Mouse (Mus musculus): ENCODE results near the gene Clcn5.

Clcn5 gene

DNA sequence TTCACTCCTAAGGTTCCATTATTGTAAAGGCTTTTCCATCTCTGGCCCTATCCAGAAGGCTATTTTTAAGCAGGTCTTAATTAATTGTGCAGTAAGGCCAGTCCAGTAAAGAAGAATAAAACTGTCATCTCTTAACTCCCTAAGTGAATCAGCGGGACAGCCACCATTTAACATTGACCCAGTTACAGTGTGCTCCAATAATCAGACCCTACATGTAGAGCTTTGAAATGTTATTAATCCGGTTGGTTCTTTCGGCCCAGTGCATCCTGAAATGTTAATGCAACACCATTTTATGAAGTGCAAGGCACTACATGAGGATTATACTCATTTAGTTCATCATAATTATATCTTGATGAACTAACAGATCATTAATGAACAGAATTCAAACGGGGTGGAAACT lies 128.3 kb downstream of the Clcn5 start:
- DNase-seq (ENCODE audit: low read depth): no peak

DNA sequence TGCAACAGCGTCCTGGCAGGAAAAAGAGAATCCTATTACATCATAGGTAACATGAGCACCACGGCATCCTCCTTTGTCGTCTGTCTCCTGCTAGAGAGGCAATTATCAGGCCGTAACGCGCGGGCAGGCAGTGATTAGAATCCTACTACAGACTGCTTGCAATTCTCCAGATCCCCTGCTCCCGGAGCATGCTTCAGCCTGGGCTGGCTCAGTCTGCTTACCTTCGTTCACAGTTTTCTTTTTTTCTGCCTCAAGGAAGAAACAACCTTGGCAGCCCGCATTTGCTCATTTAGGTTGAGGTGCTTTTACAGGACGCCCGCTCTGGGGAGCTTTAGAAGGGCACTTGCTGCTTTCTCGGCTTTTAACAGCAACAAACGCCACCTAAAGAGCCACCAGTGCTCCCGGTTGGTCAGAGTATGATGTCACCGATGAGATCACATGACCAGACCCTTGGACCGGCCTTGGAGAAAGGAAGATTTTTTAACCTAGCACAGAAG lies 130.8 kb downstream of the Clcn5 start:
- peak; percentile 62 for DNase-seq (ENCODE audit: low read depth)

DNA sequence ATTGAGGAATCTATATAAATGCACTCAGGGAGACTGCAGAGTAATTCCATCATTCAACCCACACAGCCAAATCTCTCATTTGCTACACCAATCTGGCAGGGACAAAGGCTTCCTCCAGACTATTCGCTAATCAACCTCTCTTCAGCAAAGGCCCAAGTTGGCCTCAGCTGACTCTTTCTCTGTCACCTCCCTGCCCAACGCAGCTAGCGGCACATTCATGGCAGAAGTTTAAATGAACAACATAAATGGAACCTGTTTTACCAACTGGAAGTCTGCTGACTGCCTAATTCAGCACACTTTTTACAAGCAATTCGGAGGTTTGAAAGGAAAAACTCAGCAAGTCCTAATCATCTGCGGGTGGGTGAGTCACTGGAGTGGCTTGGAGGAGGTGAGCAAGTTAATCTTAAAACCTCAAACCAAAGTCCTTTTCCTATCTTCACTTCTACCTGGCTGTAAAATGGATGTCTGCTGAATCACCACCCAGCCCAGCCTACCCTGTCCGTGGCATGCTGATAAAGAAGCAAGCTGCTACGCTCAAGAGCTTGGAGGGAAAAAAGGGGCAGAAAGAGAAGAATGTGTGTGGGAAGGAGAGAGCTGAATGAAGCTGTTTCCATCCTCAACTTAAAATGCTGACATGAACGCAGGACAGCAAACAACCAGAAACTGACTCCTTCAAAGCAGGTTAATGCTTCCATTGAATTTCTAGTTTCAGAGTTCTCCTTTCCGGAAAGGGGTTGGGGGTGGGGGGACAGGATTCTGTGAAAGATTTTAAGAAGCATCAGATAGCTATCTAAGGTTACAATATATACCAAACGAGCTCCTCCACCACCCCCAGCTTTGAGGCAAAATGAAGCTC lies 131.5 kb downstream of the Clcn5 start:
- DNase-seq (ENCODE audit: low read depth): peak; percentile 22

DNA sequence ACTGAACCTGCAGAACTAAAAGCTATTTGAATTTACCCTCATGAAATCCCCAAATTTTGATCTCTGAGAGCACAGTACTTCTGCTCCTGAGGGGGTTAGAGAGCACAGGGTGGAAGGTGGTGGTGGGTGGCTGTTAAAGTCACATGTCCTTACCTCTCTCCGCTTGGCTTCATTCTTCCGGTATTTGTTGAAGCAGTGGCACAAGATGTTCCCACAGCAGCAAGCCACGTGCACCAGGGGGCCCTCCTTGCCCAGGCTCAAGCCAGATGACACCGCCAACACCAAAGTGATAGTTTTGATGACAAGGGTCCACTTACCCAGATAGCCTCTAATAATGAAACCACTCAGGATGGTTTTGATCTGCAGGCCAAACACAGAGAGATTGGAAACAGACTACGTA lies 149.0 kb downstream of the Clcn5 start:
- no peak for DNase-seq (ENCODE audit: low read depth)

DNA sequence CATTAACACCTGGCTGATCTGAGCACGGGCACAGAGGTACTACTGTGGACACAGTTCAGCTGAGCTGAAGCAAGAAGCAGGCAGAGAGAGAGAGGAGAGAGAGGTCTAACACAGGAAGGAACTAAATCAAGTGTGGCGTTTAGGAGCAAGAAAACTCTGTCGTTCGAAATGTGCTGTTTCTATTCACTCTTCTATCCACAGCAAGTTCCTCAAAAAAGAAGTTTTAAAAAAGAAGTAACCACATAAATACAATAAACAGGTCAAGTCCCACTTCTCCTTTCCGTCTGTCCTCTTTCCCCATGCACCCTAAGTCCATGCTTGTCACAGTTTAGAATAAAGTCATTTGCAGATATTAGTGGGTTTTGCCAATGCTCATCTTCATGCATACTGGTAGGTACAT lies 150.4 kb downstream of the Clcn5 start:
- no peak for DNase-seq (ENCODE audit: low read depth)

DNA sequence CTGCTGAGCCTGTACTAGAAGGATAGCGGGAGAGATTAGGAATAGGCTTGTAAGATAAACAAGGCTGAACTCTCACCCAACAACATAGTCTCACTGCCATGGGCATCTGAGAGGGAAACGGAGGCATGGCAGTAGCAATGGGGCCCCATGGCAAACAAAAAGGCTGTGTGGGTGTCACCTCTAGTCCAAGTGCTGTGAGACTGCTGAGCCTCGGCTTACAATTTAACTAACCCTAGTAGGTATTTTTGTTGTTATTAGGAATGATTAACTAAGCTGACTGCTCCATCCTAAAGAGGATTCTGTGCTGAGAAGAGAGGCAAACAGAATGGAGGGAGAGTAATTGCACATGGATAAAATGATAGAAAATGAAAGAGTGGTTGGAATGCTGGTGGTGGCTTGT lies 161.2 kb downstream of the Clcn5 start:
- no peak for DNase-seq (ENCODE audit: low read depth)

DNA sequence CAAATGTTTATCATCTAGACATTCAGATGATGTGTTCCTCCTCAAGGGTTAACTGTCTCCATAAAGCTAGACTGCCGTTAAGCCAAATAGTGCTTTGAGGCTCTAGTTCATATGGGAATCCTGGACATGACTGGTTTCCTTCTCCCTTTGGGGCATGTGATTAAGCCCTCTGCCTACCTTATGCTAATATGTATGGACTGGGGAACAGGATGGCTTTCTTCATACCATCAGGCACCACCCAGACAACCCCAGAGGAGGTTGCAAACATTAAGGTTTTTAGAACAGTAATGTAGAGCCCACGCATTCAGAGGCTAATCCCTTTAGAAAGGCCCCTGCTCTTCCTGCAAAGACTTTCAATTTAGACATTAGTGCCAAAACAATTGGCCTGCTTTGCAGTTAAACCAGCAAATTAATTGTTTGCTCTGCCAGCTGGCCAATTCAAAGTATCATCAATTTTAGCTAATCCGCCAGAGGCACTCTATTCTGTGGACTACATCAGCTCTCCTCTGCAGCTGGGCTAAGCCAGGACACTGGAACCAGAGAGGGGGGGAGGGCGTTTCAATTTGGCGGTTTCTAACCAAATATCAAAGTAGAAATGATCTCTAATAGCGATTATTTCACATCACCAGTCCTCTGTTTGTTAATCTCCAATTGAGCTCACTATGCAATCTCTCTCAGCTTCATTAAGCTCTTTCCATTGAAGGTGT lies 163.0 kb downstream of the Clcn5 start:
- DNase-seq (ENCODE audit: low read depth): no peak

DNA sequence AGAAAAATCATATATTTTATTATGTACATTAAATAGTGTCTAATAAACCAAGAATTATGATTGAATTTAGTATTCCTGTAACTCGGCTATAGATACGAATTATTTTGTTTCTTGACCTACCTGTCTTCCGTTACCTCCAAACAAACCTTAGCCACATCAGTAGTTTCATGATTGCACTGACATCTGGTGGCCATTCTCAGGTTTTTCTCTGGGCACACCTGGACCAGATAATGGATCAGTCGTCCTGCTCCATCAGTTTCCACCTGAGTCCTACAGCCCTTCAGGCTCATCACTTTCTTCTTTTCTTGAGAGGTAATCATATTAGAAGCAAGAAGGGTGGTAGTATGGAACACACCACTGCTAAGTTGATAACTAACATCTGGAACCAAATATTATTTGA lies 169.0 kb downstream of the Clcn5 start:
- DNase-seq (ENCODE audit: low read depth): no peak

DNA sequence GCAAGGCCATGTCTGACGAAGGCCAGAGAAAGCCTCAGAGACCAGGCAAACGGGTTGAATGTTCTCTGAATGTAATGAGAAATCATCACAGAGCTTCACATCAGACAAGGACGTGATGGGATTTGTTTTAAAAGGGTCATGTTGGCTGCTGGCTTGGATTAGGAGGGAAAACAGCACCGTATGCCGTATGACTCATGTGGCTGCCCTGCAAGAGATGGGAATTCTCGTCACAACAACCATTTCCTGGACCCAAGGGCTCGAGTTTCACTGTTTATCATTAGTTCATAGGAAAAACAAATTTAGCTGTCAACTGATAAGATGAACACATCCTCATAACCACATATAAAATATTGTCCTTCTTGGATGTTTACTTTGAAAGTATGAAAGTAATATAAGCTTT lies 173.0 kb downstream of the Clcn5 start:
- DNase-seq (ENCODE audit: low read depth): peak; percentile 53

DNA sequence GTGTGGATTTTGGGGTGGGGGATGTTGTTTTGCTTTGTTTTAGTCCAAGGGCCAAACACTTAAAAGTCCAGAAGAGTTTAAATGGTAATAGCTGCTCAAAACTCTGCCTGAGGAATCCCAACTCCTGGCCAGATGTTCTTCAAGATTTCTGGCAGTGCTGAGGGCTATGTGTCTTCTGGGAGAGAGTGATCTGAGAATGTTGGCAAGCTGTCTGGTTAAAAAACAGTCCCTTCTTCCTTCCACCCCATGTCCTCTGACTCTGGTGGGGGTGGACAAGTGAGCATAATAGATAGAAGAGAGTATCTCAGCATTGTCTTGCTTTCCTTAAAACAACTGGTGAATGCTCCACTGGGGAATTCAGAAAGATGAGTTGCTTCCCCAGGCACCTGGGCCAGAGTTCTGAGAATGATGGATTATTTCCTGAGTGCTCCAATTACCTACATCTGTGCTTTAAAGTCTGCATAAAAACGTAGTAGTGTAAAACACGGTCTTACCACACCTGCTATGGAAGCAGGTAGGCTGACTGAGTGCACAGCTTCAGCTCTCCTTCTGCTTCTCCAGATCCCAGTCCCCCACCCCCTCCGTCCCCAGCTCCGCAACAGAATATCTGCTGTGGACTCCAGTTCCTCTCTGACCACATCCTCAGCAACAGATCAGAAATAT lies 197.4 kb downstream of the Clcn5 start:
- DNase-seq (ENCODE audit: low read depth): no peak

DNA sequence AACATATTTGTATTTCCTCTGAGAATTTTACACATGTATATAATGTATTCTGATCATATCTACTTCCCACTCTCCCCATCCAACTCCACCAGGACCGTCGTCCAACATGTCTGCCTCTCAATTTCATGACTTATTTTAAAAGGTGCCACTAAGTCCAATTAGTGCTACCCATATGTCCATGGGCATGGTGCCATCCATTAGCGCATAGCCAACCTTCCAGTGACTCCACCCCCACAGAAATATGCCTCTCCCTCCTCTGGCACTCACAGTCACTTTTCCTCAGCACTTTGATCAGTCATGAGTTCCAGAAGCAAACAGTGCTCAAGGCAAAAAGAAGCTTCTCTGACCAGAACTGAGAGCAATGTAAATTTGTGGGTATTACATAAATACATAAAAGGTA lies 204.3 kb downstream of the Clcn5 start:
- no peak for DNase-seq (ENCODE audit: low read depth)

Data from NIH3T3 (cell line).